Comparison of ENCODE assay signal across 9 mouse cellular contexts in genomic region chr19:34992969-34993527, GRCm38 (mm10).
A peak's percentile ranks its signal among the peaks of the same experiment; 100 is the strongest.
DNase-seq lines count a peak whose midpoint lies in the region; ATAC-seq lines count a peak whose summit lies in the region.
"Had no signal": no experiment of that assay in that cellular context is flagged by ENCODE, and none has a peak within 500 bp of the region (broad histone marks: within the 10 kb centered on the region; RNA-seq: fewer than 3 reads in every experiment).

No protein-coding gene starts in this region.

- no peak overlapping the region for H3K9ac ChIP-seq in hindbrain, embryonic 11.5 days (ENCODE audit: low read depth, low read length)
- no peak overlapping the region for H3K9ac ChIP-seq in midbrain, embryonic 14.5 days (replicated peaks; ENCODE audit: low read length)
- H3K9ac ChIP-seq: lung, embryonic 15.5 days had no signal

- DNase-seq in heart, postnatal 10 days, result peak; percentile 38 to 62
- DNase-seq in heart, postnatal 25 days (ENCODE audit: low spot score), result no peak
- DNase-seq in R1 (ENCODE audit: low read depth, low spot score), result peak; percentile 39
- DNase-seq in hindbrain, embryonic 11.5 days (ENCODE audit: low spot score), result peak; percentile 77
- DNase-seq in layer of hippocampus, postnatal 25 days (ENCODE audit: extremely low spot score in 1 of 2, low spot score in 1 of 2), result peak; percentile 26 to 71
- DNase-seq in midbrain, embryonic 14.5 days, result peak; percentile 86

- no peaks in the 10 kb centered on the region for H3K27me3 ChIP-seq in hindbrain, embryonic 11.5 days (ENCODE audit: control insufficient read depth, insufficient read depth, low read length)
- no peaks in the 10 kb centered on the region for H3K27me3 ChIP-seq in midbrain, embryonic 14.5 days (ENCODE audit: control insufficient read depth, insufficient read depth, low read length)
- H3K27me3 ChIP-seq: lung, embryonic 15.5 days had no signal

- 41% methylated on average over 1 of the region's 1 CpGs for WGBS in hindbrain, embryonic 11.5 days
- 27% methylated on average over 1 of the region's 1 CpGs for WGBS in midbrain, embryonic 14.5 days

- H3K4me3 ChIP-seq in hindbrain, embryonic 11.5 days (ENCODE audit: low read depth, low read length), result no peak overlapping the region
- no peak overlapping the region for H3K4me3 ChIP-seq in midbrain, embryonic 14.5 days (replicated peaks; ENCODE audit: low read depth, low read length)
- H3K4me3 ChIP-seq: lung, embryonic 15.5 days had no signal

- intact Hi-C loops in heart, postnatal 10 days (cut with DNase I), result loop anchor here (2.0 to 5.0 kb wide), 3 partner anchors 134 to 1090 kb away; partner anchors contain the start of gene Rpp30
- intact Hi-C loops in heart, postnatal 25 days (cut with DNase I), result loop anchor here (2.0 to 5.0 kb wide), 2 partner anchors 1069 to 1090 kb away; partner anchors contain the start of gene Rpp30

- no peaks in the 10 kb centered on the region for H3K4me1 ChIP-seq in hindbrain, embryonic 11.5 days (replicated peaks; ENCODE audit: control insufficient read depth, insufficient read depth, low read length)
- no peaks in the 10 kb centered on the region for H3K4me1 ChIP-seq in midbrain, embryonic 14.5 days (ENCODE audit: control insufficient read depth, insufficient read depth, low read length)
- H3K4me1 ChIP-seq: lung, embryonic 15.5 days had no signal

- ATAC-seq in common myeloid progenitor, adult 5-6 weeks (replicated peaks; ENCODE audit: low read depth, poor library complexity, severe bottlenecking), result peak; percentile 89
- ATAC-seq in hindbrain, embryonic 11.5 days (ENCODE audit: low FRiP score), result peak; percentile 60; the same call in 1 of the 2 replicates
- peak; percentile 81; the same call in 1 of the 2 replicates for ATAC-seq in midbrain, embryonic 14.5 days (ENCODE audit: low FRiP score, low TSS enrichment)
- ATAC-seq in activated CD4-positive, CD25-positive, alpha-beta regulatory T cell, adult 4 months, result no peak

- no peaks in the 10 kb centered on the region for H3K9me3 ChIP-seq in hindbrain, embryonic 11.5 days (ENCODE audit: control insufficient read depth, low read length)
- H3K9me3 ChIP-seq in midbrain, embryonic 14.5 days (ENCODE audit: control insufficient read depth, low read length), result no peaks in the 10 kb centered on the region
- H3K9me3 ChIP-seq: lung, embryonic 15.5 days had no signal

- no peak overlapping the region for H3K4me2 ChIP-seq in hindbrain, embryonic 11.5 days (replicated peaks; ENCODE audit: low read depth, low read length)
- H3K4me2 ChIP-seq in midbrain, embryonic 14.5 days (ENCODE audit: low read length), result no peak overlapping the region
- H3K4me2 ChIP-seq: lung, embryonic 15.5 days had no signal

- H3K27ac ChIP-seq in hindbrain, embryonic 11.5 days (ENCODE audit: low read depth, low read length), result no peak overlapping the region
- H3K27ac ChIP-seq in midbrain, embryonic 14.5 days (replicated peaks; ENCODE audit: low read depth, low read length), result no peak overlapping the region
- H3K27ac ChIP-seq: lung, embryonic 15.5 days had no signal

- H3K36me3 ChIP-seq in hindbrain, embryonic 11.5 days (ENCODE audit: control insufficient read depth, insufficient read depth, low read length), result no peaks in the 10 kb centered on the region
- no peaks in the 10 kb centered on the region for H3K36me3 ChIP-seq in midbrain, embryonic 14.5 days (ENCODE audit: control insufficient read depth, insufficient read depth, low read length)
- H3K36me3 ChIP-seq: lung, embryonic 15.5 days had no signal
